Mouse (Mus musculus): ENCODE data around the gene Phldb1. TPM values are rescaled to one million over a fixed set of nuclear protein-coding genes. Genes with fewer than 3 reads are reported as not detected.

The Phldb1 gene
- polyA plus RNA-seq (2012; rRNA removed): 119 and 125 TPM in 2 replicates

DNA sequence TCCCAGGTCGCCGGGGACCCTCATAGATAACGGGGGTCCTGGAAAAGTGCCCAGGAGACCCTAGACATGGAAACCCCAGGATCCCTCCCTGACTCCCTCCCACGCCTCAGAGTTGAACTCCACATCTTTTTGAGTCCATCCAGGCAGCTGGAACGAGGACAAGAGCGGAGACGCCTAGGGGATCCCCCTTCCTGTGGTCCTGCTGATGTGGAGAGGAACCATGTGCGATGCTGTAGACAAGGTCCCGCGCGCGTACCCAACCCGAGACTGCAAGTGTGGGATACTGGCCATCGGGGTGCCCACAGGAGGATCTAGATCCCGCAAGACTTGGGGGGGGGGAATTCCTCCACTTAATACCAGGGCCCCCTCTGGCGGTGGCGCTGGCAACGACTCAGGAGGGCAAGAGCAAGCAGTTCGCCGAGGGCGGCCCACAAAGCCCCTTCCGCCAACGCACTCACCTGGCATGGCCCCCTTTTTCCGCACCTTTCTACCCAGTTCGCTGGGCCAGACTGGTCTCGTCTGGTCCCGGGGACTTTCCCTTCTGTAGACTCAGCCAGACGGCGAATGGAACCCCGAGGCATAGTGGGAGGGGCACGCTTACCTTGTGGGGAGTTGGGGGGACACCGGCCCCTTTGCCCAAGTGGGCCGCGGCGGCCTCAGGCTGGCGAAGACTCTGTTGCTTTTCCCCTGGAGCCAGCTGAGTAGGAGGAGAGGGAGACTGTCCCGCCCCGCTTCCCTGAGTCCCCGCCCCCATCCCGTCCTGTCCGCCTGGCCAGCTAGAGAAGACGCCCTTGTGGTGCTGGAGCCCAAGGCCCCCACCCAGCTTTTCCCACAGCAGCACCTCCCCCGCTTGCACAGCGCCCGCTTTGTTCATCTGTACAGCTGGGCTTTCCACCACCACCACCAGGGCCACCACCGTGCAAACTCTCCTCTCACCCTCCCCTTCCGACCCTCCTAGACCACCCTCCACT, at the start of gene Phldb1:
TSS of gene Phldb1 (minus strand) at position 675 of the 971 bp plus-strand sequence.

DNA sequence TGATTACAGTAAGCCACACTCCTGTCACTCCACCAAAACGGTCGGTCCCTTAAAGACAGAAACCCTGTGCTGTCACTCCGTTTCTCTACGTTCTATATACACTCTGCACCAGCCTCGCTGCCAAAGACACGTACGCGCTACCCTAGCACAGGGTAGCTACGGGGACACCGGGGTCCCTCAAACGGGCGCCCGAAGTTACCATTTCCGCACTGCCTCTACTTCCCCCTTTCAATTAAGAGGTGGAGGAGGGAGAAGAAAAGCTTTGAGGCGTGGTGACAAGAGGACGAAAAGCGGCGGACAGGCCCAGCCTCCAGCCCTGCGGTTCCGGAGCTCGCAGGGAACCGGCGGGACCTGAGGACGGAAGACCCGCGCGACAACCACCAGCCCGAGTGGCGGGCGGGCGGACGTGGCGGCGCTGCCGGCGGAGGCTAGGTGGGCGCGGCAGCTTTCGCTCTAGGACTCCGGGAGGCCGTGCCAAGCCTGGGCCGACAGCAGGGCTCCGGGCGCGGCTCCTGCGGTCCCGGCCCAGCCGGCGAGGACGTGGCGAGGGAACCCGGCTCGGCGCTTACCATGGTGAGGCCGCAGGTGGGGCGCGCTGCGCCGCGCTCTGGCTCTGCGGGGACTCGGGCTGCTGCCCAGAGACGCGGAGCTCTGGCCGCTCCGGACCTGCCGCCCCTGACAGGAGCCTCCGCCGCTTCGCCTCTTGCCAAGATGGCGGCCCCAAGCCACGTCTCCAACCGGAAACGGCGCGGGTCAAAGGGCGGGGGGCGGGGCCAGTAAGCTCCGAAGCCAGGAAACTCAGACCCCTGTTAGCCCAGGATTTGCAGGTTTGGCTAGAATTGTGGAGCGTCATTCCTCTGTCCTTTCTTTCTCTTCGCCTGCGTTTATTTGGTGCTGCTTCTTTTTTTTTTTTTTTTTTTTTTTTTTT, 32.4 kb upstream of the Phldb1 start, which contains the start of the genes Arcn1 and Ift46:
TSS of gene Arcn1 (minus strand) at position 745 of the 928 bp plus-strand sequence.
TSS of gene Ift46 (plus strand) at position 808 of the 928 bp plus-strand sequence.

DNA sequence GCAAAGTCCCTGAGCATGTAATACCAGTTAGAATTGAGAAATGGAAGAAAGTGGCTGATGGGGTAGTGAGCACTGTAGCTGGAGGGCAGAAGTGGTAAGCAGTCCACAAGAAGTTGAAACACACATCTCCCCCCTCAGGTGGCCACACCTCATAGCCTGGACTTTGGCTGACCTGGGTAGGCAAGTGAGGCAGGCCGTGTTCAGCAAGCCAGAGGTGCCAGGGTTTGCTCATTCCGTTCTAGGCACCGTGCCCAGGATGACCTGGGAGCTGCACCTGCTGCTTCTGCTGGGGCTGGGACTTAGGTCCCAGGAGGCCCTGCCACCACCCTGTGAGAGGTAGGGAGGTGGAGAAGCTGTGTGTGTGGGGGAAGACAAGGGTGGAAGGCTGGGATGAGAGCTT, 62.0 kb downstream of the Phldb1 start, which contains the start of gene Treh:
TSS of gene Treh (plus strand) at position 229 of the 400 bp plus-strand sequence.

Other genes starting within 250 kb of the Phldb1 start
- 0.13 and 0.69 TPM in 2 replicates for gene Cxcr5, start 173.3 kb downstream of the Phldb1 start, polyA plus RNA-seq (2012; rRNA removed)
- gene Ddx6, start 130.3 kb downstream of the Phldb1 start, polyA plus RNA-seq (2012; rRNA removed): 18.5 and 18.9 TPM in 2 replicates
- gene Treh, start 62.0 kb downstream of the Phldb1 start, polyA plus RNA-seq (2012; rRNA removed): 0.10 TPM in 1 of 2 replicates, not detected in the other
- gene Arcn1, start 32.6 kb upstream of the Phldb1 start, polyA plus RNA-seq (2012; rRNA removed): 35.5 and 42.2 TPM in 2 replicates
- 44.1 and 45.7 TPM in 2 replicates for gene Ift46, start 32.7 kb upstream of the Phldb1 start, polyA plus RNA-seq (2012; rRNA removed)
- 24.6 and 28.1 TPM in 2 replicates for gene Tmem25, start 64.1 kb upstream of the Phldb1 start, polyA plus RNA-seq (2012; rRNA removed)
- 2.0 and 5.7 TPM in 2 replicates for gene Ttc36, start 67.9 kb upstream of the Phldb1 start, polyA plus RNA-seq (2012; rRNA removed)
- 16.8 and 25.8 TPM in 2 replicates for gene Kmt2a, start 146.1 kb upstream of the Phldb1 start, polyA plus RNA-seq (2012; rRNA removed)
- 73.7 and 74.6 TPM in 2 replicates for gene Atp5l, start 185.5 kb upstream of the Phldb1 start, polyA plus RNA-seq (2012; rRNA removed)
- gene Ube4a, start 230.4 kb upstream of the Phldb1 start, polyA plus RNA-seq (2012; rRNA removed): 5.5 and 8.3 TPM in 2 replicates
- 0.16 and 0.18 TPM in 2 replicates for gene Cd3g, start 245.2 kb upstream of the Phldb1 start, polyA plus RNA-seq (2012; rRNA removed)
- 0.24 TPM in 2 replicates for gene Cd3d, start 246.6 kb upstream of the Phldb1 start, polyA plus RNA-seq (2012; rRNA removed)

Measured in ovary, adult 2 months (tissue).